20 mouse cellular contexts compared by ENCODE assay signal in genomic region chr8:25437178-25437577, GRCm38 (mm10).
"Had no signal": no experiment of that assay in that cellular context is flagged by ENCODE, and none has a peak within 500 bp of the region (broad histone marks: within the 10 kb centered on the region; RNA-seq: fewer than 3 reads in every experiment).

No protein-coding gene starts in this region.

- H3K4me3 ChIP-seq: heart, adult 2 months; heart, embryonic 13.5 days; heart, embryonic 15.5 days; hindbrain, embryonic 13.5 days; hindbrain, embryonic 15.5 days; limb, embryonic 12.5 days; liver, embryonic 13.5 days had no signal

- DNase-seq: gastrocnemius, postnatal 14 days; gastrocnemius, postnatal 36 days; heart, adult 2 months; heart, postnatal 14 days; heart, postnatal 36 days; kidney, adult 18-20 months; kidney, adult 8-10 months; kidney, postnatal 14 days; kidney, postnatal 36 days; layer of hippocampus, adult 9-11 months; layer of hippocampus, postnatal 36 days; left cerebral cortex, postnatal 4 days; liver; liver, embryonic 13.5 days had no signal

- H3K27ac ChIP-seq: heart, adult 2 months; heart, embryonic 13.5 days; heart, embryonic 15.5 days; hindbrain, embryonic 13.5 days; hindbrain, embryonic 15.5 days; hindbrain, postnatal 0 days; limb, embryonic 12.5 days; liver, embryonic 13.5 days had no signal
